Mouse (Mus musculus) heart, postnatal 0 days (tissue): ENCODE results near the gene Bglap3.

Experiments
- CTCF ChIP-seq: IDR thresholded peaks from 2 replicates; pipeline ENCODE4 v1.5.1; 2016; ENCODE audit warnings: antibody characterized with exemption, control low read depth, low read depth
- EP300 ChIP-seq: IDR thresholded peaks from 2 replicates; pipeline ENCODE4 v1.6.1; 2016; ENCODE audit warnings: antibody characterized with exemption, low read depth

DNA sequence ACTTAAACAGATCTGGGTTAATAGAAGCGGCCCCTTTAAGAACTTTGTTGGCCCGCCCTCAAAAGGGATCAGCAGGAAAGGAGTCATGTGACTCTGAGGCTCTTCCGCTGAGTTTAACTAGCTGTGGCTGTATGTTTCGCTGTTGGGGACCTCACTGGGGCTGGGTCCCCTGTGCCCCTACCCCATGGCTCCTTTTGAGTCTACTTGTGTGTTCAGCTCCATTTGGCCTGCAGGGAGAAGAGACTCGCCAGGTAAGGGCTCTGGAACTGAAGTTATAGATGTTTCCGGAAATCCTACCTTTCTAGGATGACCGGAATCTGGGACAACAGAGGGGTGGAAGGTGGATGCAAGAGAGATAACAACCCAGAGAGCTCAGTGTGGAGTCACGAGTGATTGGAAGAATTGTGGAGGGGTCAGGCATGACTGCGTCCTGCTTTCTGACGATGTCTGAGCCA is 47.6 kb downstream of the Bglap3 start, which contains the start of gene Glmp:
- no peak for TF ChIP-seq CTCF
- TF ChIP-seq EP300, result no peak
